Mouse (Mus musculus): ENCODE measurements around the gene Bin2. TPM values are rescaled to one million over a fixed set of nuclear protein-coding genes. Genes with fewer than 3 reads are reported as not detected.
A peak's percentile ranks its signal among the peaks of the same experiment; 100 is the strongest.

Bin2 gene
- polyA plus RNA-seq, 1 experiment = 1.8 TPM

DNA sequence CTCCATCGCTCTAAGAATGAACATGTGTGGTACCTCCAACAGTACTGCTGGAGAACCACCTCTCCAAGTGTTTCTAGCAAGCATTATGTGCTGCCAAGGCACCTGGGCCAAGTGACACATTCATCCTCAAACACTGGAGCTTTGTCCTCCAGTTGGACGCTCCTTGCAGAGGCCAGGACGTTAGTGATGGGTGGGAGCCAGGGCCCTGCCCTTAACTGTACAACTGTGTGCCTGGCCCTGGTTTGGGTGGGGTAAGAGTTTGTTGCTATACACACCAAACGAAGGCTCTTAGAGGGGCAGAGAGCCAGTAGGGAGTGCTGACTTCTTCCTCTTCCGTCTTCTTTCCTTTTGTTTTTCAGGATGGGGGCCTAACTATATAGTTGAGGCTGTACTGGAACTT is 31.1 kb upstream of the Bin2 start:
- TF ChIP-seq CTCF (IDR thresholded peaks at IDR 0.05; ENCODE audit: borderline replicate concordance, extremely low read depth, insufficient read depth, insufficient read length) = no peak
- no peak for TF ChIP-seq POLR2A (IDR thresholded peaks at IDR 0.05; ENCODE audit: borderline replicate concordance, extremely low read depth, insufficient read depth, insufficient read length, poor library complexity, severe bottlenecking)
- no peak for DNase-seq (ENCODE audit: low read depth)

GRCm38 (mm10) chr15:100699386-100699785 is 30.0 kb upstream of the Bin2 start:
- TF ChIP-seq POLR2A (IDR thresholded peaks at IDR 0.05; ENCODE audit: borderline replicate concordance, extremely low read depth, insufficient read depth, insufficient read length, poor library complexity, severe bottlenecking) (no peak), CTCF (IDR thresholded peaks at IDR 0.05; ENCODE audit: borderline replicate concordance, extremely low read depth, insufficient read depth, insufficient read length) (no peak)
- DNase-seq (ENCODE audit: low read depth) = no peak

DNA sequence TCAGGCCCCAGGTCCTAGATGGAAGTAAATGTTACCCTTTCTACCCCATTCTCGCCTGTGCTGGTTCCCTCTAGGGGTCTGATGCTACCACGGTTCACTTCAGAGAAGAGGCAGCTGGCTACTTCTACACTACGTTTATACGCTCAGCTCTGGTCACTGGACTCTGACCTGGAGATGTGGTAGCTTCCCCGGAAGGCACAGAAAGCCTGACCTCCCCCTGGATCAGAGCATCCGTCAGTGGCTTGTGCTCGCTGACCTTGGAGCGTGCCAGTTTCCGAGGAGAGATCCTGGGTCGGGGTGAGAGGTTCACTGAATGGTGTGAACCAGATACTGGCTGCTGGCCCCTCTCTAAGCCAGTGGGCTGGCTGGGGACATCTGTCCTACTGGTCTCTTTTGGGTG is 28.7 kb upstream of the Bin2 start:
- no peak for TF ChIP-seq POLR2A (IDR thresholded peaks at IDR 0.05; ENCODE audit: borderline replicate concordance, extremely low read depth, insufficient read depth, insufficient read length, poor library complexity, severe bottlenecking)
- TF ChIP-seq CTCF (IDR thresholded peaks at IDR 0.05; ENCODE audit: borderline replicate concordance, extremely low read depth, insufficient read depth, insufficient read length) = no peak
- no peak for DNase-seq (ENCODE audit: low read depth)

GRCm38 (mm10) chr15:100694406-100694805 is 25.1 kb upstream of the Bin2 start:
- DNase-seq (ENCODE audit: low read depth) = no peak
- TF ChIP-seq POLR2A (IDR thresholded peaks at IDR 0.05; ENCODE audit: borderline replicate concordance, extremely low read depth, insufficient read depth, insufficient read length, poor library complexity, severe bottlenecking) (no peak), CTCF (IDR thresholded peaks at IDR 0.05; ENCODE audit: borderline replicate concordance, extremely low read depth, insufficient read depth, insufficient read length) (no peak)

- DNase-seq (ENCODE audit: low read depth) = no peak
- TF ChIP-seq POLR2A (IDR thresholded peaks at IDR 0.05; ENCODE audit: borderline replicate concordance, extremely low read depth, insufficient read depth, insufficient read length, poor library complexity, severe bottlenecking) = no peak
- no peak for TF ChIP-seq CTCF (IDR thresholded peaks at IDR 0.05; ENCODE audit: borderline replicate concordance, extremely low read depth, insufficient read depth, insufficient read length)
Observed at GRCm38 (mm10) chr15:100691990-100692389, 22.6 kb upstream of the Bin2 start.

GRCm38 (mm10) chr15:100687430-100687971 is 18.1 kb upstream of the Bin2 start, which contains the start of gene Cela1:
Cela1 (minus strand) TSS chr15:100687921.
- TF ChIP-seq CTCF (IDR thresholded peaks at IDR 0.05; ENCODE audit: borderline replicate concordance, extremely low read depth, insufficient read depth, insufficient read length) = no peak
- no peak for TF ChIP-seq POLR2A (IDR thresholded peaks at IDR 0.05; ENCODE audit: borderline replicate concordance, extremely low read depth, insufficient read depth, insufficient read length, poor library complexity, severe bottlenecking)
- no peak for DNase-seq (ENCODE audit: low read depth)

DNA sequence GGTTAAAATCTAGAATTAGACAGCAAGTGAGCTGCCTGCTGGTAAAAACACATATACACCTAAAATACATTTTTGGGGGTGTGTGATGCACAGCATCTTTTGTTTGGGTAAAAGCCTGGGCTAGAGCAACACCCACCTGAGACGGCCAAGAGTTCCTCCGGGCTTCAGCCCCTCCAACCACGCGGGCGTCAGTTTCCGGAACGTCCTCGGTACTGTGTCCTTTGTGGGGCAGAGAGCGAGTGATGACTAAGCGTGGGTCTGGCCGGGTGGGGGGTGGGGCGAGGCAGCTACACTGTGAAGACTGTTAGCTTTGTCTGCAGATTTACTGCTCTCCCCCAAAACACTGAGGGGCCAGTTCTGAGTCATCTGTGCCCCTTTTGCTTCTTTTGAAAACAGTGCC is 17.6 kb upstream of the Bin2 start:
- TF ChIP-seq CTCF (IDR thresholded peaks at IDR 0.05; ENCODE audit: borderline replicate concordance, extremely low read depth, insufficient read depth, insufficient read length) (no peak), POLR2A (IDR thresholded peaks at IDR 0.05; ENCODE audit: borderline replicate concordance, extremely low read depth, insufficient read depth, insufficient read length, poor library complexity, severe bottlenecking) (no peak)
- DNase-seq (ENCODE audit: low read depth) = no peak

GRCm38 (mm10) chr15:100686434-100686833 is 17.1 kb upstream of the Bin2 start:
- no peak for DNase-seq (ENCODE audit: low read depth)
- TF ChIP-seq CTCF (IDR thresholded peaks at IDR 0.05; ENCODE audit: borderline replicate concordance, extremely low read depth, insufficient read depth, insufficient read length) (no peak), POLR2A (IDR thresholded peaks at IDR 0.05; ENCODE audit: borderline replicate concordance, extremely low read depth, insufficient read depth, insufficient read length, poor library complexity, severe bottlenecking) (no peak)

DNA sequence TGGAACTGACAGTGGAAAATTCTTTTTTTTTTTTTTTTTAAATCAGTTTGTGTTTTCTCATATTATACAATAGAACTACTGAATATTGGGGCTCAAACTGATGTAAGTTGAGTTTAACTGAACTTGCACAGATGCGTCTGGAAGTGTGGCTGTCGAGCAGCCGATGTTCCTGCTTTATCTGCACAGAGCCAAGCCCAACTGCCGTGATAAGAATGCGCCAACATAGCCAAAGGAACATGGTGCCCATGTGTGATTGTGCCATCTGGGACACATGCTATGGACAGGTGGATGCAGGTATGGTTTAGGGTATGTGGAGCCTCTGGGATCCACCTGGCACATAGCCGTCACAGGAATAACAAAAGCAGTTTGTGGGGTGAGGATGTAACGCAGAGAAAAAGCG is 16.5 kb upstream of the Bin2 start:
- no peak for TF ChIP-seq POLR2A (IDR thresholded peaks at IDR 0.05; ENCODE audit: borderline replicate concordance, extremely low read depth, insufficient read depth, insufficient read length, poor library complexity, severe bottlenecking)
- TF ChIP-seq CTCF (IDR thresholded peaks at IDR 0.05; ENCODE audit: borderline replicate concordance, extremely low read depth, insufficient read depth, insufficient read length) = no peak
- DNase-seq (ENCODE audit: low read depth) = no peak

GRCm38 (mm10) chr15:100685255-100685654 is 15.9 kb upstream of the Bin2 start:
- no peak for DNase-seq (ENCODE audit: low read depth)
- TF ChIP-seq CTCF (IDR thresholded peaks at IDR 0.05; ENCODE audit: borderline replicate concordance, extremely low read depth, insufficient read depth, insufficient read length) (no peak), POLR2A (IDR thresholded peaks at IDR 0.05; ENCODE audit: borderline replicate concordance, extremely low read depth, insufficient read depth, insufficient read length, poor library complexity, severe bottlenecking) (no peak)

DNA sequence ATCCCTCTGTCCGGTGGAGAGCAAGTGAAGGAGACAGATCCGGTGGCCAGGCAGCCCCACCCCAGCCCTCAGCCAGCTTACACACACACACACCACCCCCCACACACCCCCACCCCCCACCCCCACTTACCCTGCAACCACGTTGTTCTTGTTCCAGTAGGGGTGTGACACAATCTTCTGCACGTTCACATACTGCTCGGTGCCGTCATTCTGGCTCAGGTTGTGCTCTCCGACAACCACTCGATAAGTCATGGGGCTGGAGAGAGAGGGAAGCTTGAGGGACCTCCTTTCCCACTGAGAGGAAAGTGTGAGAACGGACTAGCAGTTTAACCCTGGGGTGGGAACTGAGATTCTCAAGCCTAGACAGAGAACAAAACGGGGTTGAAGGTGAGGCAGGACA is 15.1 kb upstream of the Bin2 start:
- no peak for TF ChIP-seq POLR2A (IDR thresholded peaks at IDR 0.05; ENCODE audit: borderline replicate concordance, extremely low read depth, insufficient read depth, insufficient read length, poor library complexity, severe bottlenecking)
- no peak for TF ChIP-seq CTCF (IDR thresholded peaks at IDR 0.05; ENCODE audit: borderline replicate concordance, extremely low read depth, insufficient read depth, insufficient read length)
- no peak for DNase-seq (ENCODE audit: low read depth)

DNA sequence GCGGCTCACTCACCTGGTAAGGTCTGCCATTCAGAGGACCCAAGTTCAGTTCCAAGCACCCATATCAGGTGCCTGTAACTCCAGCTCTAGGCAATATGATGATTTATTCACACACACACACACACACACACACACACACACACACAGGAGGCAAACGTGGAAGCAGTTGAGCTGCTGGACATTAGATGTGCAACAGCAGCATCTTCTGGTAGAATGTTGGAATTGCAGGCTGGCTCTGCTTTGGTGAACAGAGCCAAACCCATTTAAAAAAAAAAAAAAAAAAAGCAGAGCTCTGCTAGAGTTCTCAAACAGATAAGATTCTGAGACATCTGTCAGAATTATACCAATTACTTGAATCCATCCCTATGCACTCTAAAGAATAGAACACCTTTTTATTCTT is 13.7 kb upstream of the Bin2 start:
- TF ChIP-seq POLR2A (IDR thresholded peaks at IDR 0.05; ENCODE audit: borderline replicate concordance, extremely low read depth, insufficient read depth, insufficient read length, poor library complexity, severe bottlenecking) (no peak), CTCF (IDR thresholded peaks at IDR 0.05; ENCODE audit: borderline replicate concordance, extremely low read depth, insufficient read depth, insufficient read length) (peak; percentile 78)
- peak; percentile 88 for DNase-seq (ENCODE audit: low read depth)

Measured in brain, embryonic 14.5 days (tissue).